Mouse (Mus musculus) lung, postnatal 25 days (tissue): ENCODE results near the gene Bicdl2.
A peak's percentile ranks its signal among the peaks of the same experiment; 100 is the strongest.

ENCODE experiments used
- DNase-seq: peaks from one replicate; pipeline ENCODE4 v3.0.0; 2022; ENCODE audit warnings: low spot score

Bicdl2 gene

DNA sequence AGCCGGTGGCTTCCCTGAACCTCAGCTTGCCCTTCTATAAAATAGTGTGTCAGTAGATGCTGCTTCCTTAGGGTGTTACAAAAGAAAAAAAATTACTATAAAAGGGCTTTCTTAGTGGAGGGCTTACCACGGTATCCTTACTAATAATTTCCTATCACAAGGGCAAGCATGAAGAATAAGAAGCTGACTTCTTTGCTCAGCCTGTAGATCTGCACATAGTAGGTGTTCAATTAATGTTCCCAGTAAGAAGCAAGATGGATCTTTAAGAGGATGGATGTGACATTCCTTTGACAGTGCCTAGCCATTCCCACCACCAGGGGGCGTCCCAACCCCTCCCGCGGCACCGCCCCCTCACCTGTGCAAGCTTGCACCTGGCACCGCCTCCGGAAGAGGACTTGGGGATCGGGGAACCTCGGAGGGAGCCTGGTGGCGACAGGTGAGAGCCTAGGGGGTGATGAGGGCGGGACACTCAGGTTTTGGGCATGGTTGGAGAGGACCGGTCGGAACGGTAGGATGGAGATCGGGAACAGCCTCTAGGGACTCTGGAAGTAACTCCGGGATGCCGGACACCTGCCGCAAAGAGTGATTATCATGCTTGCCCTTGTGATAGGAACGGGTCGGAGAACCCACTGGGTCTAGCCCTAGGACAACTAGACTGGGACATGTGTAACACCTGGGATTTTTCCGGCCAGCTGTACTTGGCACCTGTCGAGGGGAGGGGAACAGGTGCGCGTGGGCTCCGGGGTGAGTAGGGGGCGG is at the start of gene Bicdl2:
Gene Bicdl2 (plus strand): TSS at position 390 of the 759 bp plus-strand sequence.
- DNase-seq: peak; percentile 79

DNA sequence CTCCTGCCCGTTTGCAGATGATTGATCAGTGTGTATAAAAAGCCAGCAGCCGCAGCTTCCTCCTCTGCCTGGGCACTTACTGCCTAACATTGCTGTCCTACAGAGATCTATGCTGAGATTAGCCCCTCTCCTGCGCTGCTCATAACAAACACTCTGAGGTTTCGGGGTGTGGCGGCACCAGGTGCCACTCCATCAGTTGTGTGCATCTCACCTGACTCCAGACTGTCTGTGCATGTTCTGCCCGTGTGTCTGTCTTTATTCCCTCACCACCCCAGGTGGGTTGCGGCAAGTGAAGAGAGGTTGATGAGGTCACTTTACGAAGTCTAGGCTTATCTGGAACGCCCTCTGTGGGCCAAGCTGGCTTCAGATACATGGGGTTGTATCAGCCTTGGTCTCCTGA is 43.2 kb upstream of the Bicdl2 start:
- DNase-seq: peak; percentile 10

DNA sequence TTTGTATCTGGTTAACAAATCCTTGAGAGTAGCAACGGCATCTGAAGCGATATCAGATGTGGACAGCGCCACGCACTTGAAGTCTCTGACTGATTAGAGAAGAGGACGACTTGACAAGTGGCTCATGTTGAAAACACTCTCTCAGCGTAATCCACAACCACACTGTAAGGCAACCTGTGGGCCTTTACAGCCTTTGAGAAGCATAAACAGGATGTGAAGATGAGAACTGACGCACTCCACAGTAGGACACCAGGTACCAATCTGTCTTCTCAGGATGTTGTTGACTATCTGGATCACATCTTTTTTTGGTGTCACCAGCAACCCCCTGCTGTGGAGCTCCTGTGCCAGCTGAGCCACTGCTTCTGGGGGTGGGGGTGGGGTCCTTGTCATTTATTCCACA is 40.0 kb upstream of the Bicdl2 start:
- peak; percentile 21 for DNase-seq

DNA sequence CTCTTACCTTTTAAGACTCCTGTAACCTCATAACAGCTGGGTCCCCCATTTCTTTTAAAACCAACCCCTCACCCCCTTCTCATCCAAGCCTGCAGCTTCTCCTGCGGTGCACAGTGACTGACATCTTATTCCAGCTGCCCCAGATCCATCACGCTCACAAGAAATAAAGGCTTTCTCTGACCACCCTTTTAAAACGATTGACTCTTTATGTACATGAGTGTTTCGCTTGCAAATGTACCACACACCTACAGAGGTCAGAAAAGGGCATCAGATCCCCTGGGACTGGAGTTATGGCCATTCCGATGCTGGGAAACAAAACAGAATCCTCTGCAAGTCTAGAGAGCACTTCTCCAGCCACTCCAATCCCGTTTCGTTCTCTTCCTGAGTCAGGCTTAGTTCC is 32.5 kb upstream of the Bicdl2 start:
- no peak for DNase-seq

DNA sequence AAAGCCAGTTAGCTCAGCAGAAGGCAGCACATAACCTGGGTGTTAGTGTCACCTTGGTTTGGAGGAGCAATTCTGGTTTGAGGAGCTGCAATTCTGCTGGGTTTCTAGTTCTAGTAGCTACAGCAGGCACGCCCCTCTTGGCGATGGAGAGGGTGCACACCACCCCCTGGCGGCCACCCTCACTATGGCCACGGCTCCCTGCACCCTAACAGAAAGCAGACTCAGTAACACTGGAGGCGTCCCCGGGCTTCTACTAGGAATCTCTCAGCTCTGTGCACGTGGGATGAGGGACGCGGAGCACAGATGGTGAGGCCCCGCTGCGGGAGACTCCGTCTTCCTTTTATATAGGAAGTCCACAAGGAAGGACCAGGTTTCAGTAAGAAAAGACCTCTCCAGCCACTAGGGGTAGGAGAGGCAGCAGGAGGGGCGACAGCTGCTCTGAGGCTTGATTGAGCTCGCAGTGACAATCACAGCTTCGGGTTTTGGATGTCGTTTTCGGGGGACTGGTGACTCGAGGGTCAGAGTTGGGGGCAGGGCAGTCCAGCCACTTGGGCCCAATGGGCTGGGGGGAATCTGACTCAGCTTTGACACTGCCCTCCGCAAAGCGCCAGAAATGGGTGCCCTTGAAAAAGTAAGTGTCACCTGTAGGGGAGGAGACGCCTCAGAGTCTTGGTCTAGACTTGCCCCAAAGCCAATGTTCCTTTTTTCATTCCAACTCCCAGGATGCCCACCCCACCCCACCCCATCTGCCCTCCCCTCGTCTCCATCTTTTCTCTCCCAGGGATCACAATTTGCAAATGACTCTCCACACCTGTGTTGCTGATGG is 29.9 kb upstream of the Bicdl2 start:
- peak; percentile 73 for DNase-seq

DNA sequence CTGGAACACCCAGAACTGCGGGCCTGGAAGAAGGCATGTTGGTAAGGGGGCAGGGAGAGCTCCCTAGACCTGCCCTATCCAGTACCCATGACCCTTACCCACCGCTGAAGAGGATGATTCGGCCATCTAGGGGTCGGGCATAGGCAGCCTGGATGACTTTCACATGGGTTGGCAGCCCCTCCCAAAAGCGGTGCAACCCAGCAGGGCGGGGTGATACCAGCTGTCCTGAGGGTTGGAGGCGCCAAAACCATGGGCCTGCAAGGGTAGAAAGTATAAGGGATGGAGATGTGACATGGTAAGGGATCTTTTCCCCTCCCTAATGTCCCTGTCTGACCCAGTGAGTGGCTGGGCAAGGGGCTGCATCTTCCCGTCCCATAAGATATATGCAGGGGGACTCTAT is 29.1 kb upstream of the Bicdl2 start:
- DNase-seq: no peak

DNA sequence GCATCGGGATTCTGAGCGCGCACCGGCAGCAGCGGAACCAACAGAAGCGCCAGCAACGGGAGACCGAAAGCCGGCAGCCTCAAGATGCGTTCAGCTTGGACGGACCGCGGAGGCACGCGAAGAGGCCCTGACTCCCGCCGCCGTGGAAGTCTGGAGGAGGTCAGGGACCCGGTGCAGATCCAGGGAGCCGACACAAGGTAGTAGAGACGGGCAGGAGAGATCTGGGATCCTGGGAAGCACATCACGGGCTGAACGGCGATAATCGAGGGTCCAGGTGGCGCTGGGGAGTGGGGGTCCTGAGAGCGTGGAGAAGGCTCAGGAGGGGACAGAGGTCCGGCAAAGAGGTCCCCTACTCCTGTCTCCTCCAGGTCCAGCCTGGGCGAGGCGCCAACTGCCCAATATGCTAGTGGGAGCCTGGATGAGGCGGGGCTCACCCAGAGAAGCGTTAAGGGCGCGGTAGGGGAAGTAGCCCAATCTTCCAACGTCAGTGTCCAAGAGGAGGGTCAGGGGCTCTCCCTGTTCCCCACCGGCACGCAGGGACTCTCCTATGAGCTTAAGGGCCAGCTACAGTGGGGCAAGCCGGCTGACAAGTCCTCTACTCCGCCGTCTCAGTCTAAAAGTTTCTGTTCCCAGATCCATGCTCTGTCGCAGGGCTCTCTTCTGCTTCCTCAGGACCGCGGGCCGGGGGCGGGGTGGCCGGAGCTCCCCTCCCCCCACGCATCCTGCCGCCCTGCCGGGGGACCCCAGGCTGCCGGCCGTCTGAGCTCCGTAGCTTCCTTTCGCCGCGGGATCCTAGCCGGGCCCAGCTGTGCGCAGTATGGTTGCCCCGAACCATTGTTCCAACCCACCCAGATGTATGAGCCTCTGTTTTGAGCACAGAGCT is 15.5 kb upstream of the Bicdl2 start, which contains the start of gene Mmp25:
Gene Mmp25 (minus strand): TSS at position 665 of the 883 bp plus-strand sequence.
- no peak for DNase-seq

DNA sequence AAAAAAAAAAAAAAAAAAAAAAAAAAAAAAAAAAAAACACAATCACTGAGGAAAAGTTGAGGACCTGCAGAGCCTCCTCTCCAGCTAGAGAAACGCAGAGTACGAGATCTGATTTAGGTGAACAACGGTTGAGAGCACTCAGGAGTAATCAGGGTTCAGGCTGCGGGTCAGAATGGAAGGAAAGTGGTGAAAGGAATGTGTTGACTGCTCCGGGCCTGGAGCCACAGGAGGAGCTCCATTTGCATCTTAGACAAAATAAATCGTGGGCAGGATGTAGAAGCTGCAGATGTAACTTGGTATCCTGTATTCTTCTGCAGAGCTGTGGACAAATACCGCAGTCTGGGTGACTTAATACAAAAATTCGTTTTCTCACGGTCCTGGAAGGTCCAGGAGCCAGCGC is 14.4 kb upstream of the Bicdl2 start:
- no peak for DNase-seq

DNA sequence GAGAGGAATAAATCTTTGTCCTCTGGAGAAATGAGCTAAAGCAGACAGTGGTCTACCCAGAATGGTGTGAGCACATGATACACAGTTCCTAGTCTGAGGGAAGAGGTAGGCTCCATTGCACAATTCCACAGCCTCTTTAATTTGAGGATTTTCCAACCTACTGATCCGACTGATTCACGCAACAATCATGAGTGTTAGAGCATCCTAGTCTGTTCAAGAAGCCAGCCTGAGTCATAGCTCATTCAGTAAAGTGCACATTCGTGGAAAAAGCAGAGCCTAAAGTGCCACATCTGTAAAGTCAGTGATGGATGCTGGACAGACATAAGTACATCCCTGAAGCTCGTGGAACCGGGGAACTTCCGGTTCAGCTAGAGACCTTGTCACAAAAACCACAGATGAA is 8.9 kb upstream of the Bicdl2 start:
- no peak for DNase-seq

DNA sequence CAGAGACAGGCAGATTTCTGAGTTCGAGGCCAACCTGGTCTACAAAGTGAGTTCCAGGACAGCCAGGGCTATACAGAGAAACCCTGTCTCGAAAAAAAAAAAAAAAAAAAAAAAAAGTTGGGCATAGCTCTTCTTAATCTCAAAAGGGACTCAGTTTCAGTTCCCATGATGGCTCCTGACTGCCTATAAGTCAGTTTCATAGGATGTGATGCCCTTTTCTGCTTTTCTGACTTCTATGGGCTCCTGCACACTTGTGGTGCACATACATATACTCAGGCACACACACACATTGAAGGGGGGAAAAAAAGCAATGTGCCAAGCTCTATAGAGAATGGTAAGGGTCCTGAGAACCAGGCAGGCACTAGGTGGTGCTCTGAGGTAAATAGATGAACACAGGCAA is 7.0 kb upstream of the Bicdl2 start:
- no peak for DNase-seq

DNA sequence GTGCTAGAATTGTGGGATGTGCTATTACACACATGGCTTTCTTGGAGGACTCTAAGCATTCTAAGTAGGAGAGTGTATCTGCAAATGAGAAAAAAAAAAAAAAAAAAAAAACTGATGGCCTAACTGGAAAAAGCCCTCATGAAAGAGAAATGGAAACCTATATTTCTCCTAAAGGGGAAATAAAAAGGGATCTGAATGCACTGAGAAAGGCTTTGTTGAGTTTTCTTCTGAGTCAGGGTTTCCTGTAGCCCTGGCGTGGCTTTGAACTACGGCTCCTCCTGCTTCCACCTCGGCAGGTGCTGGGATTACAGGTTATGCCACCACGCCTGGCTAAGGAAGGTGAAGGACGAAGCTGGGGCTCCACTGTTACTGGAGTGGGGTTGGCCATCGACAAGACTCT is 6.3 kb upstream of the Bicdl2 start:
- no peak for DNase-seq

DNA sequence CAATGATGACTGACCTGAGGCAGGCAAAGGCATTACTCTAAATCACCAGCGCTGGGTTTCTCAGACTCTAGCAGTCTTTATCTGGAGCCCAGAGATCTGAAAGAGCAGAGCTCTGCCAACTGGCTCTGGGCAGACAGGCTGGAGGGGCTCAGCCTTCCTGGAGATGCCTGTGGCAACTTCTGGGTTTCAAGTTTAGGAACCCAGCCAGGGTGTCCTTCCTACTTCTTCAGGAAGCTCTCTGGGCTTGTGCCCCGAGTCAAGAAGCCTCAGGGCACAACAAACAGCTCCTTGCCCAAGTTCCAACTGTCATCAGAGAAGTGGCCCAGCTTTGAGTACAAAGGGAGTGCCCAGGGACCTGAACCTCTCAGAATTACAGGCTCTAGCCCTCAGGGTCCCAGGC is 5.9 kb upstream of the Bicdl2 start:
- no peak for DNase-seq

DNA sequence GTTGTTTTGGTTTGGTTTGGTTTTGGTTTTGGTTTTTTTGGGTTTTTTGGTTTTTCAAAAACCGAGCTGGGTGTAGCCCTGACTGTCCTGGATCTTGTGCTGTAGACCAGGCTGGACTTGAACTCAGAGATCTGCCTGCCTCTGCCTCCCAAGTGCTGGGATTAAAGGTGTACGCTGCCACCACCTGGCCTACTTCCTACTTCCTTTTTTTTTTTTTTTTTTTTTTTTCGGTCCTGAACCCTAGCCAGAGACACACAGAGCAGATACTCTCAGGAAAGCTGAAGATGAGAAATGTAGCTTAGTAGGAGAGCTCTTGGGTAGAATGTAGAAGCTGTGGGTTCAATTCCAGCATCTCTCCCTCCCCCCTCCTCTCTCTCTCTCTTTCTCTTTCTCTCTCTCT is 1.9 kb upstream of the Bicdl2 start:
- no peak for DNase-seq

DNA sequence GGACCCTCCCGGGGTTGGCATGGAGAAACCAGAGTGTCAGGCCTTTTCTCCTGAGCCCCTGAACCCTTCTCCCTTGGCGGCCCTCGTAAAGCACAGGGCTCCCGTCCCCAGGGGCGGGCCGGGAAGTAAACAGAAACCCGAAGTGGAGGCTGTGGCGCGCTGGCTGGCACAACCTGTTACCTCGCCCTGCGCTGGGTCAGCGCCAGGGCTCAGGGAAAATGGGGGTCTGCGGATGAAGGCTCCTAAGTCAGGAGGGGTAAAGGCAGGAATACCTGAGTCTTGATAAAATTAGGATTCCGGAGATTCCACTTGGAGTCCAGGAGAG is 532 bp downstream of the Bicdl2 start:
- peak; percentile 25 for DNase-seq

DNA sequence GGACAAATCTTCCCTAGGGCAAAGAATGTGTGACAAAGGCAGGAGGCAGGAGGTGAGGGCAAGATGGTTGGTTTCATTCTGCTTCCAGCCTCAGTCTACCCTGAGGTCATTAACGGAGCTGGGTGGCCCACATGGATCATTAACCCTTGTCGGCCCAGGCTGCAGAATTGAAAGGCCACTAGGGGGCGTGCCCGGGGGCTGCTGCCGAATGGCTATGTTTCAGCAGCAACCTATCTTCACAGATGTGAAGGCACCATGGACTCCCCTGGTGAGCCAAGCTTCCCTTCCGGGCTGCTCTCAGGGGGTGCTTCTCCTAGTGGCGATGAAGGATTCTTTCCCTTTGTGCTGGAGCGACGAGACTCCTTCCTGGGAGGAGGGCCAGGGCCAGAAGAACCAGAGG is 1.2 kb downstream of the Bicdl2 start:
- no peak for DNase-seq

DNA sequence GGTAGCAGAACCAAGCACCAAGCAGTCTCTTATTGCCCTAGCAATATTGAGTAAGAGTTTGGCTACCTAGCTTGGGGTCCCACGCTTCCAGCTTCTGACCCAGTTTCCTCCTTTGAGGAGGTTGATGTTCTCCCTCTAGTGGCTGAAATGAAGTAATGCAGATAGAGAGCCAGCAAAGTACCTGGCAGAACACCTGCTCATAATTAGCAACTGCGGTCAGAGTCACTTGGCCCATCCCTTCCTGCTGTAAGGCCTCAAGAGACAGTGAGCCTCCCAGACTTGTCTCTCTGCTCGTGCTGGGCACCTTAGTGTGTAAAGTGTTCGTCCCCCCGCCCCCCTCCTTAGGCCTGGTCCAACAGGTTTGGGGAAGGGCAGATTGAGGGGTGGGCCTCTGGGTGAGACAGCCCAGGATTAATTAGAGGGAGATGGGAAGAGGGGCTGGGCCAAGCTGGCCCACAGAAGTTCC is 4.3 kb downstream of the Bicdl2 start:
- peak; percentile 42 for DNase-seq

DNA sequence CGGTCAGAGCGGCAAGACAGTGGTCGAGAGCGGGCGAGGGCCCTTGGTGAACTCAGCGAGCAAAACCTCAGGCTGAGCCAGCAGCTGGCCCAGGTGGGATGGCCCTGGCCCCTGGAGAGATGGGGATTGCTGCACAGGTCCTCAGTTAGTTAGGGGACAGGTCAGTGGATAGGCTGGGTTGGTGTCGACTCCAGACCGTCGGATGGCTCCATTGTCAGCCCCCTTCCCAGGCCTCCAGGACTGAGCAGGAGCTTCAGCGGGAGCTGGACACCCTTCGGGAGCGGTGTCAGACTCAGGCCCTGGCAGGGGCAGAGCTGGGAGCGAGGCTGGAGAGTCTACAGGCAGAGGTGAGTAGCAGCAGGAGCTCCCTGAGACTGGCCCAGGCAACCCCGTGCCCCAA is 5.2 kb downstream of the Bicdl2 start:
- DNase-seq: no peak

DNA sequence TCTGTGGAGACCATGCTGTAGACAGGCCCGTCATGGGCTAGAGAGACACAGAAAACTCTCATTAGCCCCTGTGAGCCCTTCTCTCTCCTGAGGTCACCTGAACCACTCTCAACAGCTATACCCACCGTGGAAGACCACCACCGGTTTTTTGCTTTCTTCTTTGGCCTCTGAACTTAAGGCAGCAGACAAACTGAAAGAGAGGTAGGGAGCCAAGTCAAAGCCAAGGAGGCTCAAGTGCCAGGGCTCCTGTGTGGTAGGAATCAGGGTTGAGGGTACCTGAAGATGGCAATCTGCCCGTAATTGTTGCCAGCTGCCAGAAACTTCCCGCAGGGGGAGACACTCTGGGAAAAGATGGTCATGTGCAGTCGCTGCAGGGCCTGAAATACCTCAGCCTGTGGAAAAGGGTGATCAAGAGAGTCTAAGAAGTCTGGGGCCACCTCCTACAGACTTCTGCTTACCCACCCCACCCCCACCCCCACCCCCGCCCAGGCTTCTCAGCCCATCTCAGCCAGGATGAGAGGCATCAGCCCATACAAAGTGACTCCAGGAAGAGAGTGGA is 10.3 kb downstream of the Bicdl2 start:
- DNase-seq: no peak

DNA sequence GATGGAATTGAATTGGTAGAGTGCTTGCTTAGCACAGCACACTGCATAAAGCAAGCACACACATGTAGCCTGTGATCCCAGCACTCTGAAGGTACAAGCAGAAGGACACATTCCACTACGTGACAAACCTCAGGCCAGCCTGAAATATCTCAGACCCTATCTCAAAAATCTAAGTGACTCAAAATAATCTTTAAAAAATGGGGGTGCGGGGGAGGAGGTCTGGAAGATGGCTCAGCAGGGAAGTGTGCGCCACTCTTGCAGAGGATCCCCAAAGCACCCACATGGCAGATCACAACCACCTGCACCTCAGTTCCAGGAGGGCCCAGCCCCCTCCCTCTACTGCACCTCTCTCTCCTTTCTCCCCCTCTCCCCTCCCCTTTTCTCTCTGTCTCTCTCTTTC is 11.2 kb downstream of the Bicdl2 start:
- DNase-seq: no peak

DNA sequence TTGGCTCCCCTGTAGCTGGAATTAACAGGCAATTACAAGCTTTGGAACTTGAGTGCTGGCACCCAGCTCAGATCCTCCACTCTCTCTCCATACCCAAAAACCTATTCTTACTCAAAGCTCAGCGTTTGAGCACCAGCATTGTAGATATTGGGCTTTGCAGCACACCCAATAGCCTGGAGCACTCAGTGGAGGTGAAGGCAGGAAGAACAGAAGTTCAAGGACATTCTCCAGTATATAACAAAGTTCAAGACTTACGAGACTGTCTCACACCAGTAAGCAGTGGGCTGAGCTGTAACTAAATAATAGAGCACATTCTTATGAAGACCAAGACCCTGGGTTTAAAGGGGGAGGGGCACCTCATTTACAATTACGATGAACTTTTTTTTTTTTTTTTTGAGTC is 12.5 kb downstream of the Bicdl2 start:
- DNase-seq: no peak

DNA sequence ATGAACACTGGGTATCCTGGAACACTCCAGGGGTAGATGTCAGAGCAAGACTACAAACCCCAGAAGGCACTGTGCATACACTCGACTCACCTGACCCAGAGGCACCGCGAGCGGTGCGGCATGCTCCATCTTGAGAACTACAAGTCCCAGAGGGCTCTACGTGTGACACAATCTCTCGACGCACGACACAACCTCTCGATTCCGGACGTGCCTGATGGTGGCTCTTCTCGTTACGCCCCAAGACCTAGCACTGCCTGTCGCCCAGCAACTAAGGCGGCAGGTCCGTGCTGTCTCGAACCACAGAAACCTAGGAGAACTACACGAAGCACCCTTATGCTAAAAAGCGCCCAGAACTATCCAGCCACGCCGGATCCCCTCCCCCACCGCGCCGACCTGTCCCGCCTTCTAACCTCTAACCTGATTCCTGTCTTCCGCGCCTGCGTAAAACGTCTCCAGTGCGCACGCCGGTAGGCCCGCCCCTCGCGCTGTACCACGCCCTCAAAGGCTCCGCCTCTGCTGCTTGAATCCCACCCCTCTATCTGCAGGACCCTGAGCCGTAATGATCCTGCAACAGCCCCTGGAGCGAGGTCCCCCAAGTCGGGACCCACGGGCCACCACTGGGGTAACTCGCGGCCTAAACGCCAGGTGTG is 13.2 kb downstream of the Bicdl2 start, which contains the start of the genes Hcfc1r1 and Thoc6:
Gene Hcfc1r1 (plus strand): TSS at position 173 of the 650 bp plus-strand sequence.
Gene Thoc6 (minus strand): TSS at position 459 of the 650 bp plus-strand sequence.
- DNase-seq: peak; percentile 95
